Mouse (Mus musculus): ENCODE measurements around the gene Kdm4a.

DNA sequence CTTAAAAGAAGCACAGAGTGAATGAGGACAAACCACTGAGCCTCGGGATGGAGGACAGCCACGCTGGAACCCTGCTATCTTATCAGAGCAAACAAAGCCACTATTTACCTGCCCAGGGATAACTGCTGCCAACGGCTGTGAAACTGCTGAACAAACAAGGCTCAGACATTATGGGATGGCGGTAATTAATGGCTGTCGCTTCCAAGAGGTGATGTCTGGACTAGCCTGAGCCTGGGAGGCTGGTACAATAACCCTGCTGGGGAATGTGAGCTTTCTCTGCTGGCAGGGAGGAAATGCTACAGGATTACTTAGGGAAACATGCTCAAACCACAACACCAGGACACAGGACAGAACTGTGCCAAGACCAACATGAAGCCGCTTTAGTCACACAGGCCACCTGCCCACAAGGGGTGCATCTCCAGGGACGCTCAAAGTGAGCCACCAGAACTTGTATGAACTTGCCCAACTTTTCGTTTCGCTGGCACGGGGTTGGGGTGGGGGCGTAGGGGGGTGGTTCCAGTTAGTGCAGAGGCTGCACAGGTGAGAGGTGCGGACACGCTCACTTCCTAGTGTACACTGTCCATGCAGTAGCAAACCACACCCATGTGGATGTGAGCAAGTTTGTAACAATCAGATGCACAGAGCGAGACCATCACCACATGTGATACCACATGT, 56.7 kb downstream of the Kdm4a start:
- TF ChIP-seq GATA1 (IDR thresholded peaks at IDR 0.05; ENCODE audit: low read length) (no peak), TAL1 (IDR thresholded peaks at IDR 0.05; ENCODE audit: low read length) (no peak)

Data from erythroblast, embryonic 14.5 days (primary cell).